Comparison of ENCODE assay signal across 8 mouse cellular contexts in genomic region chr1:86703965-86704326, GRCm38 (mm10). TPM values are rescaled to one million over a fixed set of nuclear protein-coding genes. Genes with fewer than 3 reads are reported as not detected.
DNase-seq lines count a peak whose midpoint lies in the region; ATAC-seq and TF ChIP-seq lines count a peak whose summit lies in the region.

No protein-coding gene starts in this region.

- H3K4me3 ChIP-seq in gastrocnemius, adult 2 months = peak overlapping the region; percentile 92
- H3K4me3 ChIP-seq in liver, adult 2 months (ENCODE audit: insufficient read depth, low read depth, low read length) = peak overlapping the region; percentile 76
- peak overlapping the region; percentile 78 for H3K4me3 ChIP-seq in stomach, embryonic 15.5 days (replicated peaks)

- H3K9ac ChIP-seq in liver, adult 2 months (ENCODE audit: low read depth, low read length) = peak overlapping the region; percentile 84
- peak overlapping the region; percentile 63 for H3K9ac ChIP-seq in stomach, embryonic 15.5 days

- TF ChIP-seq POLR2A in liver, adult 2 months (IDR thresholded peaks at IDR 0.05; ENCODE audit: extremely low read depth, insufficient read depth, low read length) = no peak

- H3K27ac ChIP-seq in gastrocnemius, adult 2 months = peak overlapping the region; percentile 94
- H3K27ac ChIP-seq in liver, adult 2 months (replicated peaks; ENCODE audit: insufficient read depth, low read depth, low read length) = peak overlapping the region; percentile 78
- peak overlapping the region; percentile 86 for H3K27ac ChIP-seq in stomach, embryonic 15.5 days

- ATAC-seq in erythroid progenitor cell, adult 5-6 weeks (replicated peaks; ENCODE audit: low FRiP score, poor library complexity, severe bottlenecking) = peak; percentile 63
- peak; percentile 51; the same call in 1 of the 2 replicates for ATAC-seq in stomach, embryonic 15.5 days (ENCODE audit: insufficient read depth, low FRiP score, low read depth)
- ATAC-seq in cerebellum, adult (ENCODE audit: insufficient number of reproducible peaks, low FRiP score, low TSS enrichment) = no peak; the same call in 1 of the 2 replicates

- WGBS in liver, adult 2 months = under 1% methylated on average over 26 of the region's 27 CpGs
- WGBS in stomach, embryonic 15.5 days = 0% methylated on average over 27 of the region's 27 CpGs

- DNase-seq in gastrocnemius, adult 2 months = no peak
- no peak for DNase-seq in gastrocnemius, postnatal 36 days
- DNase-seq in 3T3-L1 (ENCODE audit: low read depth, low spot score) = peak; percentile 50
- DNase-seq in liver, adult 2 months (ENCODE audit: extremely low read depth, low read depth, low spot score) = peak; percentile 42
- DNase-seq in cerebellum, adult 18-20 months = no peak

- H3K4me2 ChIP-seq in stomach, embryonic 15.5 days = peak overlapping the region; percentile 87

- peaks cover 13% of the 10 kb centered on the region for H3K79me2 ChIP-seq in liver, adult 2 months (ENCODE audit: control insufficient read depth, insufficient read depth, low read length)

- H3K9me3 ChIP-seq in stomach, embryonic 15.5 days = no peaks in the 10 kb centered on the region

- peak; percentile 33 for TF ChIP-seq CTCF in gastrocnemius, adult 2 months (IDR thresholded peaks at IDR 0.05)
- no peak for TF ChIP-seq CTCF in liver, adult 2 months (IDR thresholded peaks at IDR 0.05; ENCODE audit: low read depth, low read length)

- intact Hi-C loops in gastrocnemius, adult 2 months (cut with DNase I) = loop anchor here (1.0 kb wide), 1 partner anchor 52 kb away; no protein-coding TSS in a partner anchor
- intact Hi-C loops in gastrocnemius, postnatal 36 days (cut with DNase I) = no loop called here

- H3K36me3 ChIP-seq in liver, adult 2 months (ENCODE audit: control insufficient read depth, insufficient read depth, low read length) = no peaks in the 10 kb centered on the region
- H3K36me3 ChIP-seq in stomach, embryonic 15.5 days = no peaks in the 10 kb centered on the region

- H3K27me3 ChIP-seq in liver, adult 2 months (ENCODE audit: control insufficient read depth, insufficient read depth, low read length) = no peaks in the 10 kb centered on the region
- H3K27me3 ChIP-seq in stomach, embryonic 15.5 days (replicated peaks) = no peaks in the 10 kb centered on the region

- peaks cover 6% of the 10 kb centered on the region; the same call in 1 of the 2 replicates for H3K4me1 ChIP-seq in liver, adult 2 months (ENCODE audit: control insufficient read depth, insufficient read depth, low read length)
- 0 out of 2 replicates have a peak, but pooled peaks cover 3% of the 10 kb centered on the region for H3K4me1 ChIP-seq in stomach, embryonic 15.5 days

RNA-seq across cellular contexts. Expression of gene Dis3l2, which starts 0.3 kb away (rescaled TPM):
- 10 to 100 TPM; 11.7 to 14.2 TPM for total RNA-seq in gastrocnemius, adult 2 months (2021)
- total RNA-seq in gastrocnemius, postnatal 36 days (2021) = 10 to 100 TPM in 1 of 2 experiments, 1 to 10 TPM in 1; 9.8 to 11.4 TPM
- 4.0 and 6.7 TPM in 2 replicates for total RNA-seq in erythroid progenitor cell, adult 5-6 weeks (2015; ENCODE audit: low replicate concordance)
- 2.4 and 6.1 TPM in 2 replicates for total RNA-seq in erythroid progenitor cell, adult 5-6 weeks (2017; ENCODE audit: low replicate concordance)
- 13.2 and 13.4 TPM in 2 replicates for total RNA-seq in liver, adult 2 months (2014; rRNA removed)
- 7.7 and 9.0 TPM in 2 replicates for polyA plus RNA-seq in liver, adult 2 months (2012; rRNA removed)
- polyA plus RNA-seq in stomach, embryonic 15.5 days (2015; fragmentation: Nextera tagmentation; extraction: Ambion mirVana) = 18.9 and 22.7 TPM in 2 replicates

RNA-seq across cellular contexts. Expression of gene Nppc, which starts 33.6 kb away (rescaled TPM):
- 1 to 10 TPM in 1 of 2 experiments, under 1 TPM in 1; 0.36 to 1.0 TPM for total RNA-seq in gastrocnemius, adult 2 months (2021)
- total RNA-seq in gastrocnemius, postnatal 36 days (2021) = 1 to 10 TPM in 1 of 2 experiments, under 1 TPM in 1; 0.32 to 1.4 TPM
- total RNA-seq in erythroid progenitor cell, adult 5-6 weeks (2015; ENCODE audit: low replicate concordance) = not detected in 2 replicates
- not detected in 2 replicates for total RNA-seq in erythroid progenitor cell, adult 5-6 weeks (2017; ENCODE audit: low replicate concordance)
- total RNA-seq in liver, adult 2 months (2014; rRNA removed) = not detected in 2 replicates
- not detected in 2 replicates for polyA plus RNA-seq in liver, adult 2 months (2012; rRNA removed)
- 2.5 and 3.0 TPM in 2 replicates for polyA plus RNA-seq in stomach, embryonic 15.5 days (2015; fragmentation: Nextera tagmentation; extraction: Ambion mirVana)

Comparison
In these comparisons a context has a peak if more than half of its experiments do, and no peak if none do; other contexts are left out.
1. DNase-seq: peak in 3T3-L1 (single experiment) and liver, adult 2 months (single experiment); none in gastrocnemius, adult 2 months (single experiment), gastrocnemius, postnatal 36 days (0 of 2) and cerebellum, adult 18-20 months (0 of 2).
2. Peak in every context shown above with its lines, with median percentiles within 50 percentile points of each other: H3K27ac ChIP-seq and H3K4me3 ChIP-seq.